Mouse (Mus musculus): ENCODE results near the gene Kazn.

Gene Kazn

GRCm38 (mm10) chr4:142193151-142193578 lies 46.0 kb downstream of the Kazn start:
- no peak for DNase-seq (ENCODE audit: low spot score)

GRCm38 (mm10) chr4:142189960-142190359 lies 49.2 kb downstream of the Kazn start:
- DNase-seq (ENCODE audit: low spot score) = no peak

- DNase-seq (ENCODE audit: low spot score) = no peak
Observed at GRCm38 (mm10) chr4:142188501-142188900, 50.7 kb downstream of the Kazn start.

- no peak for DNase-seq (ENCODE audit: low spot score)
Observed at GRCm38 (mm10) chr4:142186155-142186554, 53.0 kb downstream of the Kazn start.

GRCm38 (mm10) chr4:142185533-142185900 lies 53.7 kb downstream of the Kazn start:
- DNase-seq (ENCODE audit: low spot score) = no peak

- no peak for DNase-seq (ENCODE audit: low spot score)
Observed at GRCm38 (mm10) chr4:142184852-142185532, 54.2 kb downstream of the Kazn start.

GRCm38 (mm10) chr4:142183591-142183990 lies 55.6 kb downstream of the Kazn start:
- DNase-seq (ENCODE audit: low spot score) = no peak

- DNase-seq (ENCODE audit: low spot score) = no peak
Observed at GRCm38 (mm10) chr4:142183015-142183414, 56.2 kb downstream of the Kazn start.

- no peak for DNase-seq (ENCODE audit: low spot score)
Observed at GRCm38 (mm10) chr4:142181646-142182045, 57.6 kb downstream of the Kazn start.

GRCm38 (mm10) chr4:142180874-142181273 lies 58.3 kb downstream of the Kazn start:
- DNase-seq (ENCODE audit: low spot score) = no peak

GRCm38 (mm10) chr4:142180289-142180688 lies 58.9 kb downstream of the Kazn start:
- DNase-seq (ENCODE audit: low spot score) = no peak

- no peak for DNase-seq (ENCODE audit: low spot score)
Observed at GRCm38 (mm10) chr4:142179531-142179930, 59.7 kb downstream of the Kazn start.

GRCm38 (mm10) chr4:142176732-142177131 lies 62.5 kb downstream of the Kazn start:
- DNase-seq (ENCODE audit: low spot score) = no peak

GRCm38 (mm10) chr4:142173981-142174485 lies 65.2 kb downstream of the Kazn start:
- no peak for DNase-seq (ENCODE audit: low spot score)

GRCm38 (mm10) chr4:142172942-142173341 lies 66.3 kb downstream of the Kazn start:
- DNase-seq (ENCODE audit: low spot score) = no peak

GRCm38 (mm10) chr4:142171788-142172497 lies 67.3 kb downstream of the Kazn start:
- no peak for DNase-seq (ENCODE audit: low spot score)

- DNase-seq (ENCODE audit: low spot score) = no peak
Observed at GRCm38 (mm10) chr4:142170882-142171768, 68.1 kb downstream of the Kazn start.

GRCm38 (mm10) chr4:142169636-142170035 lies 69.6 kb downstream of the Kazn start:
- no peak for DNase-seq (ENCODE audit: low spot score)

- no peak for DNase-seq (ENCODE audit: low spot score)
Observed at GRCm38 (mm10) chr4:142168352-142168751, 70.8 kb downstream of the Kazn start.

GRCm38 (mm10) chr4:142165835-142166701 lies 73.1 kb downstream of the Kazn start:
- DNase-seq (ENCODE audit: low spot score) = peak; percentile 27

- no peak for DNase-seq (ENCODE audit: low spot score)
Observed at GRCm38 (mm10) chr4:142165363-142165762, 73.8 kb downstream of the Kazn start.

Data from retina, embryonic 14.5 days (tissue).